Mouse (Mus musculus): ENCODE measurements at regions not wholly inside any gene's neighbourhood (a gene's known extent, or its start where the extent isn't known, plus 50 kb on each side); places are given as distances from the start of the nearest gene placed in this dataset.

GRCm38 (mm10) chr11:113048158-113048557 is 266.1 kb downstream of the Sox9 start:
- Histone ChIP-seq H3K9me3 (no peaks in the 10 kb centered on the region), H3K4me2 (no peak overlapping the region), H3K4me1 (replicated peaks) (peaks cover 47% of the 10 kb centered on the region), H3K4me3 (no peak overlapping the region), H3K27me3 (no peaks in the 10 kb centered on the region), H3K27ac (replicated peaks) (no peak overlapping the region), H3K36me3 (0 out of 2 replicates have a peak, but pooled peaks cover 3% of the 10 kb centered on the region), H3K9ac (no peak overlapping the region)
- no peak for ATAC-seq (ENCODE audit: low read depth)
- WGBS: 81% methylated on average over 7 of the region's 7 CpGs

- Histone ChIP-seq H3K36me3 (0 out of 2 replicates have a peak, but pooled peaks cover 1% of the 10 kb centered on the region), H3K9me3 (no peaks in the 10 kb centered on the region), H3K9ac (no peak overlapping the region), H3K4me3 (no peak overlapping the region), H3K4me1 (replicated peaks) (peaks cover 44% of the 10 kb centered on the region), H3K4me2 (no peak overlapping the region), H3K27ac (replicated peaks) (no peak overlapping the region), H3K27me3 (no peaks in the 10 kb centered on the region)
- 59% methylated on average over 8 of the region's 8 CpGs for WGBS
- no peak for ATAC-seq (ENCODE audit: low read depth)
Measured at GRCm38 (mm10) chr11:113049593-113049992, 267.6 kb downstream of the Sox9 start.

GRCm38 (mm10) chr11:113052536-113052935 is 270.5 kb downstream of the Sox9 start:
- no peaks in the 10 kb centered on the region for H3K9me3 ChIP-seq
- H3K4me3 ChIP-seq: no peak overlapping the region
- no peaks in the 10 kb centered on the region for H3K27me3 ChIP-seq
- peaks cover 34% of the 10 kb centered on the region for H3K4me1 ChIP-seq (replicated peaks)
- 93% methylated on average over 11 of the region's 11 CpGs for WGBS
- H3K9ac ChIP-seq: no peak overlapping the region
- H3K36me3 ChIP-seq: no peaks in the 10 kb centered on the region
- H3K27ac ChIP-seq (replicated peaks): no peak overlapping the region
- ATAC-seq (ENCODE audit: low read depth): no peak
- H3K4me2 ChIP-seq: no peak overlapping the region

GRCm38 (mm10) chr11:113056042-113056632 is 274.1 kb downstream of the Sox9 start:
- no peaks in the 10 kb centered on the region for H3K9me3 ChIP-seq
- H3K27me3 ChIP-seq: no peaks in the 10 kb centered on the region
- H3K9ac ChIP-seq: no peak overlapping the region
- 70% methylated on average over 12 of the region's 12 CpGs for WGBS
- no peaks in the 10 kb centered on the region for H3K36me3 ChIP-seq
- no peak overlapping the region for H3K4me3 ChIP-seq
- peaks cover 32% of the 10 kb centered on the region for H3K4me1 ChIP-seq (replicated peaks)
- H3K4me2 ChIP-seq: no peak overlapping the region
- H3K27ac ChIP-seq (replicated peaks): peak overlapping the region; percentile 74
- ATAC-seq (ENCODE audit: low read depth): peak; percentile 21; the same call in 1 of the 2 replicates

GRCm38 (mm10) chr11:113056824-113057223 is 274.8 kb downstream of the Sox9 start:
- peak overlapping the region; percentile 43; the same call in 1 of the 2 replicates for H3K9ac ChIP-seq
- H3K4me3 ChIP-seq: no peak overlapping the region
- no peaks in the 10 kb centered on the region for H3K36me3 ChIP-seq
- H3K4me1 ChIP-seq (replicated peaks): peaks cover 33% of the 10 kb centered on the region
- peak; percentile 80 for ATAC-seq (ENCODE audit: low read depth)
- 6% methylated on average over 5 of the region's 5 CpGs for WGBS
- H3K27ac ChIP-seq (replicated peaks): peak overlapping the region; percentile 74
- no peaks in the 10 kb centered on the region for H3K27me3 ChIP-seq
- H3K4me2 ChIP-seq: no peak overlapping the region
- H3K9me3 ChIP-seq: no peaks in the 10 kb centered on the region

- no peak overlapping the region for H3K27ac ChIP-seq (replicated peaks)
- no peak overlapping the region for H3K9ac ChIP-seq
- H3K4me2 ChIP-seq: no peak overlapping the region
- H3K36me3 ChIP-seq: no peaks in the 10 kb centered on the region
- peaks cover 18% of the 10 kb centered on the region for H3K4me1 ChIP-seq (replicated peaks)
- H3K9me3 ChIP-seq: no peaks in the 10 kb centered on the region
- 81% methylated on average over 4 of the region's 4 CpGs for WGBS
- no peaks in the 10 kb centered on the region for H3K27me3 ChIP-seq
- no peak for ATAC-seq (ENCODE audit: low read depth)
- no peak overlapping the region for H3K4me3 ChIP-seq
Measured at GRCm38 (mm10) chr11:113070365-113070764, 288.3 kb downstream of the Sox9 start.

GRCm38 (mm10) chr11:113071942-113072341 is 289.9 kb downstream of the Sox9 start:
- no peak for ATAC-seq (ENCODE audit: low read depth)
- 37% methylated on average over 10 of the region's 10 CpGs for WGBS
- Histone ChIP-seq H3K36me3 (peaks cover 4% of the 10 kb centered on the region; the same call in 1 of the 2 replicates), H3K9ac (no peak overlapping the region), H3K4me1 (replicated peaks) (peaks cover 11% of the 10 kb centered on the region), H3K4me3 (no peak overlapping the region), H3K4me2 (no peak overlapping the region), H3K27ac (replicated peaks) (peak overlapping the region; percentile 43), H3K27me3 (no peaks in the 10 kb centered on the region), H3K9me3 (no peaks in the 10 kb centered on the region)

- Histone ChIP-seq H3K4me1 (replicated peaks) (peaks cover 11% of the 10 kb centered on the region), H3K9me3 (no peaks in the 10 kb centered on the region), H3K4me3 (no peak overlapping the region), H3K27me3 (no peaks in the 10 kb centered on the region), H3K4me2 (no peak overlapping the region), H3K36me3 (peaks cover 4% of the 10 kb centered on the region; the same call in 1 of the 2 replicates), H3K9ac (no peak overlapping the region), H3K27ac (replicated peaks) (no peak overlapping the region)
- ATAC-seq (ENCODE audit: low read depth): no peak
- 94% methylated on average over 9 of the region's 9 CpGs for WGBS
Measured at GRCm38 (mm10) chr11:113074328-113074727, 292.3 kb downstream of the Sox9 start.

GRCm38 (mm10) chr11:113076371-113076770 is 294.3 kb downstream of the Sox9 start:
- no peaks in the 10 kb centered on the region for H3K27me3 ChIP-seq
- no peak overlapping the region for H3K9ac ChIP-seq
- peaks cover 12% of the 10 kb centered on the region for H3K4me1 ChIP-seq (replicated peaks)
- no peak overlapping the region for H3K27ac ChIP-seq (replicated peaks)
- 95% methylated on average over 4 of the region's 4 CpGs for whole genome bisulfite sequencing
- H3K9me3 ChIP-seq: no peaks in the 10 kb centered on the region
- no peak for ATAC-seq (ENCODE audit: low read depth)
- no peak overlapping the region for H3K4me3 ChIP-seq
- no peak overlapping the region for H3K4me2 ChIP-seq
- peaks cover 4% of the 10 kb centered on the region; the same call in 1 of the 2 replicates for H3K36me3 ChIP-seq

GRCm38 (mm10) chr11:113080311-113080710 is 298.3 kb downstream of the Sox9 start:
- Histone ChIP-seq H3K4me1 (replicated peaks) (peaks cover 16% of the 10 kb centered on the region), H3K27ac (replicated peaks) (no peak overlapping the region), H3K9me3 (no peaks in the 10 kb centered on the region), H3K4me2 (no peak overlapping the region), H3K36me3 (peaks cover 4% of the 10 kb centered on the region; the same call in 1 of the 2 replicates), H3K9ac (no peak overlapping the region), H3K4me3 (no peak overlapping the region), H3K27me3 (no peaks in the 10 kb centered on the region)
- no peak for ATAC-seq (ENCODE audit: low read depth)
- WGBS: 94% methylated on average over 2 of the region's 2 CpGs

- ATAC-seq (ENCODE audit: low read depth): no peak
- Histone ChIP-seq H3K4me1 (replicated peaks) (peaks cover 35% of the 10 kb centered on the region), H3K27ac (replicated peaks) (no peak overlapping the region), H3K4me2 (no peak overlapping the region), H3K9ac (no peak overlapping the region), H3K36me3 (no peaks in the 10 kb centered on the region), H3K27me3 (no peaks in the 10 kb centered on the region), H3K9me3 (no peaks in the 10 kb centered on the region), H3K4me3 (no peak overlapping the region)
- WGBS: 88% methylated on average over 6 of the region's 6 CpGs
Measured at GRCm38 (mm10) chr11:113084442-113084841, 302.4 kb downstream of the Sox9 start.

- no peaks in the 10 kb centered on the region for H3K27me3 ChIP-seq
- no peaks in the 10 kb centered on the region for H3K36me3 ChIP-seq
- no peak overlapping the region for H3K4me2 ChIP-seq
- no peak for ATAC-seq (ENCODE audit: low read depth)
- H3K9me3 ChIP-seq: no peaks in the 10 kb centered on the region
- H3K4me1 ChIP-seq (replicated peaks): peaks cover 35% of the 10 kb centered on the region
- H3K27ac ChIP-seq (replicated peaks): no peak overlapping the region
- WGBS: 75% methylated on average over 9 of the region's 9 CpGs
- no peak overlapping the region for H3K9ac ChIP-seq
- no peak overlapping the region for H3K4me3 ChIP-seq
Measured at GRCm38 (mm10) chr11:113085556-113085955, 303.5 kb downstream of the Sox9 start.

GRCm38 (mm10) chr11:113087084-113087483 is 305.1 kb downstream of the Sox9 start:
- H3K27ac ChIP-seq (replicated peaks): peak overlapping the region; percentile 46
- no peaks in the 10 kb centered on the region for H3K36me3 ChIP-seq
- H3K9ac ChIP-seq: no peak overlapping the region
- peaks cover 31% of the 10 kb centered on the region for H3K4me1 ChIP-seq (replicated peaks)
- WGBS: 69% methylated on average over 9 of the region's 9 CpGs
- no peaks in the 10 kb centered on the region for H3K27me3 ChIP-seq
- H3K4me2 ChIP-seq: no peak overlapping the region
- H3K4me3 ChIP-seq: no peak overlapping the region
- no peaks in the 10 kb centered on the region for H3K9me3 ChIP-seq
- ATAC-seq (ENCODE audit: low read depth): no peak

Data from neural tube, embryonic 13.5 days (tissue).